Mouse (Mus musculus) liver, embryonic 14.5 days (tissue): ENCODE measurements around the gene Atxn1. TPM values are rescaled to one million over a fixed set of nuclear protein-coding genes. Genes with fewer than 3 reads are reported as not detected.

Experiments
- ATAC-seq: fragments of 200-750 bp; cut with Nextera tagmentation; 2 replicates; pipeline ENCODE4 v1.8.0; 2017; ENCODE audit warnings: moderate number of reproducible peaks, mild to moderate bottlenecking, moderate library complexity; ENCODE audit not compliant: insufficient read depth
- DNase-seq, 3 experiments: peaks; one replicate each; pipeline ENCODE4 v3.0.0-alpha.2; 2012 to 2013; ENCODE audit warnings: low read depth in 3 of 3, low spot score in 3 of 3
- H3K27ac ChIP-seq: fragments of 300-500 bp; sonication (generic); 2 replicates; pipeline ENCODE4 v1.5.1; 2014; ENCODE audit warnings: moderate library complexity, mild to moderate bottlenecking, control low read depth, inconsistent platforms
- H3K27me3 ChIP-seq: fragments of 300-500 bp; sonication (generic); 2 replicates; pipeline ENCODE4 v1.6.1; 2014; ENCODE audit warnings: mild to moderate bottlenecking, low read length, moderate library complexity; ENCODE audit not compliant: control insufficient read depth, insufficient read depth
- H3K36me3 ChIP-seq: fragments of 300-500 bp; sonication (generic); replicated peaks from 2 replicates; pipeline ENCODE4 v1.6.1; 2014; ENCODE audit warnings: low read depth; ENCODE audit not compliant: control insufficient read depth, insufficient read depth
- H3K4me1 ChIP-seq, 2 experiments: fragments of 200-500 bp in 1 of 2; fragments of 300-500 bp in 1 of 2; sonication (generic) in 1 of 2; replicated peaks; 2 replicates each; pipeline ENCODE4 v1.6.1; 2012 to 2014; ENCODE audit warnings: antibody characterized with exemption in 1 of 2, inconsistent platforms in 1 of 2, low read length in 1 of 2; ENCODE audit not compliant: control insufficient read depth in 2 of 2, insufficient read depth in 2 of 2
- H3K4me2 ChIP-seq: fragments of 300-500 bp; sonication (generic); 2 replicates; pipeline ENCODE4 v1.6.1; 2014; ENCODE audit warnings: low read depth, mild to moderate bottlenecking, control low read depth, moderate library complexity
- H3K4me3 ChIP-seq, 2 experiments: fragments of 200-500 bp in 1 of 2; fragments of 300-500 bp in 1 of 2; sonication (generic) in 1 of 2; 2 replicates each; pipeline ENCODE4 v1.5.1; 2012 to 2014; ENCODE audit warnings: low read depth in 2 of 2, low read length in 2 of 2, mild to moderate bottlenecking in 2 of 2, control low read depth in 1 of 2, inconsistent platforms in 1 of 2, moderate library complexity in 1 of 2; ENCODE audit not compliant: insufficient read depth in 1 of 2
- H3K9ac ChIP-seq: fragments of 300-500 bp; sonication (generic); replicated peaks from 2 replicates; pipeline ENCODE4 v1.6.1; 2014; ENCODE audit warnings: mild to moderate bottlenecking, control low read depth, moderate library complexity
- H3K9me3 ChIP-seq: fragments of 300-500 bp; sonication (generic); 2 replicates; pipeline ENCODE4 v1.6.1; 2016; ENCODE audit warnings: low read length, mixed read lengths; ENCODE audit not compliant: control insufficient read depth
- CTCF ChIP-seq: IDR thresholded peaks from 2 replicates; pipeline ENCODE4 v1.5.1; 2016; ENCODE audit warnings: antibody characterized with exemption, low read depth, control low read depth
- EP300 ChIP-seq: IDR thresholded peaks from 2 replicates; pipeline ENCODE4 v1.6.1; 2016; ENCODE audit warnings: antibody characterized with exemption, low read depth
- WGBS: fragments of 180-500 bp; shearing (Covaris S2); extraction: QIAGEN DNeasy Blood & Tissue Kit; methylation state at CpG from one replicate; pipeline ENCODE4 v1.1.7; 2014; ENCODE audit not compliant: insufficient replicate concordance; 5-methylcytosine and 5-hydroxymethylcytosine counted together
- polyA plus RNA-seq, 2 experiments: library from polyadenylated mRNA; depleted of rRNA in 1 of 2; stranded (reverse) in 1 of 2; unstranded in 1 of 2; fragments of >200 nt; fragmentation: Nextera tagmentation in 1 of 2; extraction: Ambion mirVana in 1 of 2; gene quantifications; 2 replicates each; pipeline versions ENCODE4 v1.2.1 to v1.2.3; 2012 to 2014

The Atxn1 gene
- polyA plus RNA-seq, 2 experiments, result 1.0 to 1.2 TPM

DNA sequence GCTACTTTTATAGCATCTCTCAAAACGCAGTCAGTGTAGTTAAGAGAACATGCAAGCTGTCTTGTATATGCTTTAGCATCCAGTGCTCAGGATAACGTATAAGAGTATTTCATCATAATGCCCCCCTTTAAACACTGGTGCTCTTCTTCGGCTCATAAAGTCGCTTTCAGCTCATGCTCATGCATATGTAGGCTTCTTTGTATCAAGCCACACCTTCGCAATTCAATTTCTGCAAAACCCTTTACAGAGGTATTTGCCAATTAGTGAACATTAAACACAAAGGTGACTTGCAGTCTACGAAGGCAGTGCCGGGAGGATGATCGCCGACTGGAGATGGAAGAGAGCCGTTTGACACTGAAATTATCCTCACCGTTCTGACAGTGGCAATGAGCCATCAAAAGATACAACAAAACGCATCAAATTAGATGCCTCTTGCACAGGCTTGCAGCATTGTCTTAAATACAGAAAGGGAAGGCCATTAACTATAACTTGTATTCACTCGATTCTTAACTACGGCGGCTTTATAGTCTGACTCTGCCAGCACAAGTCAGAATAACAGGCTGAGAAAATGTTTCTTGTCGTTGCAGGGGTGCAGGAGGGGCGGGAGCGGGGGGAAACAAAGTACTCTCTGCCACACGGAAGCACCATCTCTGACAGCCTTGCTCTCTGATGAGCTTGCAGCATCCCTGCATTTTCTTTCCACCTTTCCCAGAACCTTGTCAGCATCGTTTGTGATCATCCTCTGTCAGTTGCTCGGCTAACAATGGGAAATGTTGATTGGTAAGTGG is 191.2 kb downstream of the Atxn1 start:
- 76% methylated on average over 21 of the region's 21 CpGs for WGBS
- Histone ChIP-seq H3K4me2 (no peak overlapping the region), H3K27ac (no peak overlapping the region), H3K36me3 (no peaks in the 10 kb centered on the region), H3K9ac (no peak overlapping the region), H3K4me1 (peaks cover 2 to 6% of the 10 kb centered on the region in 2 experiments; a peak in 3 of 4 replicates), H3K9me3 (no peaks in the 10 kb centered on the region), H3K27me3 (no peaks in the 10 kb centered on the region), H3K4me3 (no peak overlapping the region)
- ATAC-seq (no peak), DNase-seq (no peak)
- no peak for TF ChIP-seq EP300
- no peak for TF ChIP-seq CTCF

DNA sequence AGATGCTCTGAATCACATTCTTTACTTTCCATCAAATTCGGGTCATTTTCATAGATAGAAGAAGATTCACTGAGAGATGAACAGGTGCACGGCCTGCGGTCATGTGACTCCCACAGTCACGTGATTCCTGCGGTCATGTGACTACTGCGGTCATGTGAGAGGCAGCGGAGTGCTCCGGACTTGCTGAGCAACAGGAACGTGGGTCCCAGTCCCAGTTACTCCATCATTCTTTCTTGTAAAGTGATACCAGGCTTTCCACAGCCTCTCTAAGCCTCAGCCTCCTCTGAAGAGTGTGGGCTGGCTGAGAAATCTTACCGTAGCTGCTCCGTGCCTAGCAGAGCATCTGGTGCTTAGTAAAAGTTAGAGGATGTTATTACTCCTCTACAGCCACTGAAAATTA is 195.1 kb downstream of the Atxn1 start:
- H3K4me3 ChIP-seq, result no peak overlapping the region
- DNase-seq (no peak), ATAC-seq (no peak)
- whole genome bisulfite sequencing, result 80% methylated on average over 11 of the region's 11 CpGs
- H3K9me3 ChIP-seq, result no peaks in the 10 kb centered on the region
- H3K4me2 ChIP-seq, result no peak overlapping the region
- no peak overlapping the region for H3K27ac ChIP-seq
- H3K27me3 ChIP-seq, result no peaks in the 10 kb centered on the region
- no peak for TF ChIP-seq EP300
- no peak for TF ChIP-seq CTCF
- H3K4me1 ChIP-seq, result peaks cover 0 to 2% of the 10 kb centered on the region in 2 experiments; a peak in 3 of 4 replicates
- H3K9ac ChIP-seq, result no peak overlapping the region
- H3K36me3 ChIP-seq, result no peaks in the 10 kb centered on the region

DNA sequence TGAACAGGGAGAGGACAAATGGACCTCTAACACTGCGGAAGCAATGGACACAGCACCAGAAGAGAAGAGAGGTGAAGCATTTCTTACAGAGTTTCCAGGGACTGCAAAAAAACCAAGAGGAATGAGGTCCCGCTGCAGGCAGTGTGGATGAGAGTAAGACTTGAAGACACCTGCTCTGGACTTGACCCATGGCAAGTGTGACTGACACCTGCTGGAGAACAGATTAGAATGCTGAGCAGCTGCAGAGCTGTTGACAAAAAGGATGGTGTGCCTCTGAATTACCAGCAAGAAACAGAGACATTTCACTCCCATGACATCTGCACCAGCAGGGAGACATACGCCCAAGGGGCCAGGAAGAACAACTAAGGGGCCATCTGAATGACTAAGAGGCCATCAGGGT is 196.6 kb downstream of the Atxn1 start:
- no peaks in the 10 kb centered on the region for H3K36me3 ChIP-seq
- ATAC-seq, result no peak
- no peak overlapping the region for H3K4me2 ChIP-seq
- no peaks in the 10 kb centered on the region for H3K4me1 ChIP-seq
- no peak overlapping the region for H3K27ac ChIP-seq
- no peak for TF ChIP-seq CTCF
- no peak for TF ChIP-seq EP300
- no peaks in the 10 kb centered on the region for H3K9me3 ChIP-seq
- 74% methylated on average over 3 of the region's 3 CpGs for WGBS
- no peak for DNase-seq
- no peak overlapping the region for H3K9ac ChIP-seq
- H3K27me3 ChIP-seq, result no peaks in the 10 kb centered on the region
- H3K4me3 ChIP-seq, result no peak overlapping the region

DNA sequence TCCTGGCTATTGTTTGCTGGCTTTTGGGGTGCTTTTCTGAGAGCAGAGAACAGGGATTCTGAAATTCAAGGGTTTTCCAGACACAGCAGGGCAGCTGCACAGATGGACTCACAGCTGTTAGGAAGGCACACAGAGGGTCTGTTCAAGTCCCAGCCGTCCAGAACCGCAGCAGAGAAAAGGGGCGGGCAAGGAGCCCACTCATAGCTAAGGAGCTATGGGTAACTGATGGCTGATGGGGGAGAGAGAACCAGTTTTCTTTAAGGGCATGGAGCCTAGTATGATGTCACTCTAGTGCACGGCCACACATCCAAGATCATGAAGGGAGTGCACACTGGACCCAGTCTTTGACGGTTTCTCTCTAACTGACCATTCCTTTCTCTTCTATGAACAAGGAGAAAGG is 200.5 kb downstream of the Atxn1 start:
- no peak overlapping the region for H3K4me2 ChIP-seq
- no peak overlapping the region for H3K9ac ChIP-seq
- H3K4me3 ChIP-seq, result no peak overlapping the region
- DNase-seq (no peak), ATAC-seq (no peak)
- H3K9me3 ChIP-seq, result no peaks in the 10 kb centered on the region
- H3K27me3 ChIP-seq, result no peaks in the 10 kb centered on the region
- TF ChIP-seq EP300, result no peak
- TF ChIP-seq CTCF, result no peak
- no peaks in the 10 kb centered on the region for H3K36me3 ChIP-seq
- H3K4me1 ChIP-seq, result no peaks in the 10 kb centered on the region
- 81% methylated on average over 5 of the region's 5 CpGs for WGBS
- H3K27ac ChIP-seq, result no peak overlapping the region

DNA sequence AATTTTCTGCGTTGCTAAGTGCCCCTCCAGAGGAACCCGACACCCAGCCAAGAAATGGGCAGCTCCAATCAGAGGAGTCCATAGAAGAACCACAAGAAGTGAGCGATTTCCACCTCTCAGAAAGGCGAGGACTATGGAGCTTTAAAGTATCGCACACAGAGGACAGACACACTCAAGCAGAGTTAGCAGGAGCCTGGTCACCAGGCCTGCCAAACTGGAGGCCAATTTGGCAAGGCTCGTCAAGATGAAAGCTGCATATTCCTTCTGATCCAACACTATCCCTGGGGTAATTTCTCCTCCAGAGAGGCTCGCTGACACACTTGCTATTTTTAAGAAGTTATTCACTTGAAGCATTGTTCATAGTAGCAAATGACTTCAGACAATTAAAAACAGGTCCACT is 202.5 kb downstream of the Atxn1 start:
- no peak for TF ChIP-seq EP300
- no peak for TF ChIP-seq CTCF
- ATAC-seq, result no peak
- Histone ChIP-seq H3K36me3 (no peaks in the 10 kb centered on the region), H3K4me1 (no peaks in the 10 kb centered on the region), H3K4me2 (no peak overlapping the region), H3K9ac (no peak overlapping the region), H3K27me3 (no peaks in the 10 kb centered on the region), H3K4me3 (no peak overlapping the region), H3K9me3 (no peaks in the 10 kb centered on the region), H3K27ac (no peak overlapping the region)
- no peak for DNase-seq
- 73% methylated on average over 7 of the region's 7 CpGs for WGBS
